Mouse (Mus musculus) CD8-positive naive resting alpha-beta T cell, adult 2 months (primary cell): ENCODE data around the gene Syce1l.

ENCODE experiments used
- DNase-seq, 2 experiments: peaks; one replicate each; pipeline ENCODE4 v3.0.0; 2022; ENCODE audit warnings: low read depth in 2 of 2, low spot score in 2 of 2

Syce1l gene

GRCm38 (mm10) chr8:113672599-113673255 lies 29.7 kb downstream of the Syce1l start:
- no peak for DNase-seq

GRCm38 (mm10) chr8:113673300-113673699 lies 30.3 kb downstream of the Syce1l start:
- DNase-seq = no peak

- DNase-seq = no peak
These were observed 31.6 kb downstream of the Syce1l start for GRCm38 (mm10) chr8:113674611-113675010.

- no peak for DNase-seq
These were observed 32.3 kb downstream of the Syce1l start for GRCm38 (mm10) chr8:113675281-113675680.

GRCm38 (mm10) chr8:113676811-113677210 lies 33.8 kb downstream of the Syce1l start:
- no peak for DNase-seq

GRCm38 (mm10) chr8:113679361-113679760 lies 36.3 kb downstream of the Syce1l start:
- no peak for DNase-seq

GRCm38 (mm10) chr8:113687889-113688542 lies 45.0 kb downstream of the Syce1l start:
- DNase-seq = no peak

GRCm38 (mm10) chr8:113688543-113688915 lies 45.5 kb downstream of the Syce1l start:
- no peak for DNase-seq

GRCm38 (mm10) chr8:113691622-113692343 lies 48.8 kb downstream of the Syce1l start:
- no peak for DNase-seq

- no peak for DNase-seq
These were observed 62.0 kb downstream of the Syce1l start for GRCm38 (mm10) chr8:113704968-113705367.
